Mouse (Mus musculus) megakaryocyte-erythroid progenitor cell, adult 5 weeks (primary cell): Measurements from ENCODE around the gene 1700029I15Rik. TPM values are rescaled to one million over a fixed set of nuclear protein-coding genes. Genes with fewer than 3 reads are reported as not detected.

Source experiments
- polyA plus RNA-seq: library from polyadenylated mRNA; stranded (reverse); fragments of >175 nt; gene quantifications from 2 replicates; pipeline ENCODE4 v1.2.3, GENCODE M21; 2012

1700029I15Rik gene
- polyA plus RNA-seq, result 3.7 and 6.0 TPM in 2 replicates

GRCm38 (mm10) chr2:92381901-92382588 lies at the start of gene 1700029I15Rik:
Gene 1700029I15Rik, plus strand, starts transcription at chr2:92382538.

GRCm38 (mm10) chr2:92374514-92374913 lies 7.8 kb upstream of the 1700029I15Rik start, which contains the start of the genes Pex16 and Large2:
Gene Pex16, plus strand, starts transcription at chr2:92374676.
Gene Large2, minus strand, starts transcription at chr2:92374869.

GRCm38 (mm10) chr2:92401091-92401561 lies 18.8 kb downstream of the 1700029I15Rik start, which contains the start of gene Mapk8ip1:
Gene Mapk8ip1, minus strand, starts transcription at chr2:92401263.

GRCm38 (mm10) chr2:92433578-92434374 lies 51.4 kb downstream of the 1700029I15Rik start, which contains the start of gene Cry2:
Gene Cry2, minus strand, starts transcription at chr2:92434043.

Other genes starting within 250 kb of the 1700029I15Rik start
- 26.6 and 28.5 TPM in 2 replicates for gene Pex16, start 7.9 kb upstream of the 1700029I15Rik start, polyA plus RNA-seq
- gene Large2, start 7.7 kb upstream of the 1700029I15Rik start, polyA plus RNA-seq, result 1.2 and 3.3 TPM in 2 replicates
- gene Mapk8ip1, start 18.7 kb downstream of the 1700029I15Rik start, polyA plus RNA-seq, result 0.20 and 0.93 TPM in 2 replicates
- gene Cry2, start 51.5 kb downstream of the 1700029I15Rik start, polyA plus RNA-seq, result 14.1 and 21.0 TPM in 2 replicates
- gene Slc35c1, start 78.0 kb downstream of the 1700029I15Rik start, polyA plus RNA-seq, result 40.9 and 53.0 TPM in 2 replicates
- gene Chst1, start 217.2 kb downstream of the 1700029I15Rik start, polyA plus RNA-seq, result 0.89 and 1.1 TPM in 2 replicates